Comparison of ENCODE assay signal across 20 mouse cellular contexts in the genomic region with DNA sequence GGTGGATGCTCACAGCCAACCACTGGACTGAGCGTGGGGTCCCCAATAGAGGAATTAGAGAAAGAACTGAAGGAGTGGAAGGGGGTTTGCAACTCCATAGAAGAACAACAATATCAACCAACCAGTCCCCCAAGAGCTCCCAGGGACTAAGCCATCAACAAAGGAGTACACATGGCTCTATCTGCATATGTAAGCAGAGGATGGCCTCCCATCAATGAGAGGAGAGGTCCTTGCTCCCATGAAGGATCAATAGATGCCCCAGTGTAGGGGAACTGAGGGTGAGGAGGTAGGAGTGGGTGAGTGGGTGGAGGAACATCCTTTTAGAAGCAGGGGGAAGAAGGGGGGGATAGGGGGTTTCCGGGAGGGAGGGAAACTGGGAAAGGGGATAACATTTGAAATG.
DNase-seq lines count a peak whose midpoint lies in the region; ATAC-seq and TF ChIP-seq lines count a peak whose summit lies in the region.
"Had no signal": no experiment of that assay in that cellular context is flagged by ENCODE, and none has a peak within 500 bp of the region (broad histone marks: within the 10 kb centered on the region; RNA-seq: fewer than 3 reads in every experiment).

No protein-coding gene starts in this region.

- ATAC-seq in monocyte, adult 5-6 weeks (replicated peaks; ENCODE audit: insufficient number of reproducible peaks, low FRiP score, low TSS enrichment, poor library complexity, severe bottlenecking): no peak
- ATAC-seq: activated CD4-positive, CD25-positive, alpha-beta regulatory T cell, adult 4 months; forebrain, embryonic 13.5 days; forebrain, embryonic 15.5 days; forebrain, postnatal 0 days; Patski had no signal

- H3K4me3 ChIP-seq in layer of hippocampus, adult 2 months: no peak overlapping the region
- H3K4me3 ChIP-seq: embryonic facial prominence, embryonic 10.5 days; embryonic facial prominence, embryonic 12.5 days; forebrain, embryonic 13.5 days; forebrain, embryonic 15.5 days had no signal

- no peak overlapping the region for H3K27ac ChIP-seq in layer of hippocampus, adult 2 months
- H3K27ac ChIP-seq: embryonic facial prominence, embryonic 10.5 days; embryonic facial prominence, embryonic 12.5 days; forebrain, embryonic 13.5 days; forebrain, embryonic 15.5 days had no signal

- DNase-seq in ES-CJ7 (ENCODE audit: low read depth, low spot score) (peak; percentile 61), R1 (ENCODE audit: low read depth, low spot score) (peak; percentile 28)
- DNase-seq in layer of hippocampus, adult 2 months (ENCODE audit: low spot score in 2 of 2): no peak
- DNase-seq in layer of hippocampus, postnatal 25 days (ENCODE audit: extremely low spot score in 1 of 2, low spot score in 1 of 2): no peak
- DNase-seq: adrenal gland, adult 8-10 months; adrenal gland, postnatal 14 days; adrenal gland, postnatal 36 days; cerebellum, adult 11-12 months; cerebellum, adult 2 months; cerebellum, adult 9-10 months; cerebellum, postnatal 10 days; cerebellum, postnatal 25 days; forebrain, postnatal 0 days had no signal

- no peak for TF ChIP-seq CTCF in layer of hippocampus, adult 2 months (conservative IDR thresholded peaks at IDR 0.05)

Comparison
In these comparisons a context has a peak if more than half of its experiments do, and no peak if none do; other contexts are left out.
1. DNase-seq: peak in ES-CJ7 (single experiment) and R1 (single experiment); none in layer of hippocampus, adult 2 months (0 of 2) and layer of hippocampus, postnatal 25 days (0 of 2).